In genomic region chr4:120716765-120717164, GRCm38 (mm10) we compare ENCODE assay signal across 8 mouse cellular contexts. TPM values are rescaled to one million over a fixed set of nuclear protein-coding genes. Genes with fewer than 3 reads are reported as not detected.
DNase-seq lines count a peak whose midpoint lies in the region; ATAC-seq and TF ChIP-seq lines count a peak whose summit lies in the region.

No protein-coding gene starts in this region.

- no peak for DNase-seq in lung, postnatal 0 days (ENCODE audit: low spot score)
- no peak for DNase-seq in lung, adult 18-20 months
- no peak for DNase-seq in limb, embryonic 14.5 days (ENCODE audit: low spot score)
- no peak for DNase-seq in right cerebral cortex, adult 18-20 months
- DNase-seq in layer of hippocampus, postnatal 14 days (ENCODE audit: low spot score in 2 of 2) = no peak
- DNase-seq in left cerebral cortex, adult 18-20 months (ENCODE audit: low spot score in 2 of 2) = no peak

- no peak overlapping the region for H3K27ac ChIP-seq in lung, postnatal 0 days (ENCODE audit: low read length)
- H3K27ac ChIP-seq in forebrain, embryonic 15.5 days (replicated peaks) = no peak overlapping the region
- H3K27ac ChIP-seq in limb, embryonic 14.5 days (replicated peaks; ENCODE audit: low read depth, low read length) = no peak overlapping the region
- no peak overlapping the region for H3K27ac ChIP-seq in stomach, embryonic 14.5 days (ENCODE audit: low read length)

- H3K4me2 ChIP-seq in lung, postnatal 0 days (replicated peaks; ENCODE audit: low read depth, low read length) = peak overlapping the region; percentile 61
- peak overlapping the region; percentile 63 for H3K4me2 ChIP-seq in forebrain, embryonic 15.5 days (replicated peaks)
- peak overlapping the region; percentile 67 for H3K4me2 ChIP-seq in limb, embryonic 14.5 days (replicated peaks; ENCODE audit: low read depth, low read length, severe bottlenecking)
- H3K4me2 ChIP-seq in stomach, embryonic 14.5 days (replicated peaks; ENCODE audit: low read depth, low read length) = peak overlapping the region; percentile 61

- H3K9ac ChIP-seq in lung, postnatal 0 days (replicated peaks; ENCODE audit: low read depth) = no peak overlapping the region
- peak overlapping the region; percentile 26; the same call in 1 of the 2 replicates for H3K9ac ChIP-seq in forebrain, embryonic 15.5 days (replicated peaks)
- peak overlapping the region; percentile 50 for H3K9ac ChIP-seq in limb, embryonic 14.5 days (ENCODE audit: low read depth, low read length, severe bottlenecking)
- H3K9ac ChIP-seq in stomach, embryonic 14.5 days (replicated peaks; ENCODE audit: low read depth, low read length) = no peak overlapping the region

- H3K9me3 ChIP-seq in lung, postnatal 0 days (ENCODE audit: low read length) = no peaks in the 10 kb centered on the region
- H3K9me3 ChIP-seq in forebrain, embryonic 15.5 days = no peaks in the 10 kb centered on the region
- H3K9me3 ChIP-seq in limb, embryonic 14.5 days (ENCODE audit: control insufficient read depth, low read length) = no peaks in the 10 kb centered on the region
- no peaks in the 10 kb centered on the region for H3K9me3 ChIP-seq in stomach, embryonic 14.5 days (ENCODE audit: control insufficient read depth, low read depth, low read length)

- no peaks in the 10 kb centered on the region for H3K36me3 ChIP-seq in lung, postnatal 0 days (ENCODE audit: insufficient read depth, low read length)
- no peaks in the 10 kb centered on the region for H3K36me3 ChIP-seq in forebrain, embryonic 15.5 days
- no peaks in the 10 kb centered on the region for H3K36me3 ChIP-seq in limb, embryonic 14.5 days (ENCODE audit: control insufficient read depth, insufficient read depth, low read length)
- H3K36me3 ChIP-seq in stomach, embryonic 14.5 days (ENCODE audit: control insufficient read depth, insufficient read depth, low read length) = no peaks in the 10 kb centered on the region

- no peaks in the 10 kb centered on the region for H3K27me3 ChIP-seq in lung, postnatal 0 days (replicated peaks; ENCODE audit: insufficient read depth, low read length)
- H3K27me3 ChIP-seq in forebrain, embryonic 15.5 days = peaks cover 14% of the 10 kb centered on the region
- H3K27me3 ChIP-seq in limb, embryonic 14.5 days (ENCODE audit: control insufficient read depth, insufficient read depth, low read length) = no peaks in the 10 kb centered on the region
- H3K27me3 ChIP-seq in stomach, embryonic 14.5 days (ENCODE audit: control insufficient read depth, insufficient read depth, low read length) = no peaks in the 10 kb centered on the region

- ATAC-seq in lung, postnatal 0 days = no peak
- ATAC-seq in forebrain, embryonic 15.5 days (replicated peaks) = no peak
- ATAC-seq in limb, embryonic 14.5 days (ENCODE audit: low FRiP score, low read depth) = no peak; the same call in 1 of the 2 replicates
- no peak for ATAC-seq in stomach, embryonic 14.5 days (ENCODE audit: insufficient number of reproducible peaks, insufficient read depth, low FRiP score, low read depth)

- 14% methylated on average over 12 of the region's 12 CpGs for WGBS in lung, postnatal 0 days
- WGBS in forebrain, embryonic 15.5 days = 14% methylated on average over 12 of the region's 12 CpGs
- WGBS in limb, embryonic 14.5 days = 17% methylated on average over 12 of the region's 12 CpGs
- WGBS in stomach, embryonic 14.5 days = 22% methylated on average over 12 of the region's 12 CpGs

- TF ChIP-seq CTCF in lung, postnatal 0 days (IDR thresholded peaks at IDR 0.05) = no peak

- H3K4me1 ChIP-seq in lung, postnatal 0 days (ENCODE audit: insufficient read depth, low read depth, low read length) = peaks cover 10% of the 10 kb centered on the region; the same call in 1 of the 2 replicates
- peaks cover 24% of the 10 kb centered on the region for H3K4me1 ChIP-seq in forebrain, embryonic 15.5 days
- H3K4me1 ChIP-seq in limb, embryonic 14.5 days (ENCODE audit: control insufficient read depth, insufficient read depth, low read length) = peaks cover 7% of the 10 kb centered on the region
- no peaks in the 10 kb centered on the region for H3K4me1 ChIP-seq in stomach, embryonic 14.5 days (ENCODE audit: control insufficient read depth, insufficient read depth, low read length)

- TF ChIP-seq EP300 in lung, postnatal 0 days (IDR thresholded peaks at IDR 0.05) = no peak

- TF ChIP-seq POLR2A in limb, embryonic 14.5 days (IDR thresholded peaks at IDR 0.05; ENCODE audit: borderline replicate concordance, extremely low read depth, insufficient read depth, insufficient read length) = no peak

- peak overlapping the region; percentile 25; the same call in 1 of the 2 replicates for H3K4me3 ChIP-seq in lung, postnatal 0 days (ENCODE audit: low read depth, low read length)
- H3K4me3 ChIP-seq in forebrain, embryonic 15.5 days = peak overlapping the region; percentile 41
- peak overlapping the region; percentile 39 for H3K4me3 ChIP-seq in limb, embryonic 14.5 days (replicated peaks; ENCODE audit: low read length)
- peak overlapping the region; percentile 26 for H3K4me3 ChIP-seq in stomach, embryonic 14.5 days (ENCODE audit: low read depth, low read length)

RNA-seq across cellular contexts. Expression of gene Kcnq4, which starts 31.6 kb away (rescaled TPM):
- polyA plus RNA-seq in lung, postnatal 0 days (2015; fragmentation: Nextera tagmentation; extraction: Ambion mirVana) = 3.1 and 3.9 TPM in 2 replicates
- polyA plus RNA-seq in forebrain, embryonic 15.5 days (2015; fragmentation: Nextera tagmentation; extraction: Ambion mirVana) = 8.8 TPM in 2 replicates
- polyA plus RNA-seq in limb, embryonic 14.5 days (2012; rRNA removed) = 8.5 and 9.9 TPM in 2 replicates
- 4.0 and 4.3 TPM in 2 replicates for polyA plus RNA-seq in limb, embryonic 14.5 days (2014; fragmentation: Nextera tagmentation; extraction: Ambion mirVana)
- polyA plus RNA-seq in stomach, embryonic 14.5 days (2014; fragmentation: Nextera tagmentation; extraction: Ambion mirVana) = 2.1 and 2.5 TPM in 2 replicates
- 1 to 10 TPM; 7.4 TPM for total RNA-seq in layer of hippocampus, postnatal 14 days (2021)
- total RNA-seq in left cerebral cortex, adult 18-20 months (2021) = 1 to 10 TPM; 9.1 TPM

RNA-seq across cellular contexts. Expression of gene Cited4, which starts 50.4 kb away (rescaled TPM):
- 3.9 and 4.2 TPM in 2 replicates for polyA plus RNA-seq in lung, postnatal 0 days (2015; fragmentation: Nextera tagmentation; extraction: Ambion mirVana)
- polyA plus RNA-seq in forebrain, embryonic 15.5 days (2015; fragmentation: Nextera tagmentation; extraction: Ambion mirVana) = 0.41 and 0.64 TPM in 2 replicates
- 2.7 and 3.4 TPM in 2 replicates for polyA plus RNA-seq in limb, embryonic 14.5 days (2012; rRNA removed)
- polyA plus RNA-seq in limb, embryonic 14.5 days (2014; fragmentation: Nextera tagmentation; extraction: Ambion mirVana) = 3.9 and 4.1 TPM in 2 replicates
- polyA plus RNA-seq in stomach, embryonic 14.5 days (2014; fragmentation: Nextera tagmentation; extraction: Ambion mirVana) = 1.4 and 1.9 TPM in 2 replicates
- 1 to 10 TPM; 2.6 to 4.0 TPM for total RNA-seq in layer of hippocampus, postnatal 14 days (2021)
- total RNA-seq in left cerebral cortex, adult 18-20 months (2021) = 10 to 100 TPM; 13.1 to 16.5 TPM

Comparison
In these comparisons a context has a peak if more than half of its experiments do, and no peak if none do; other contexts are left out.
1. H3K9ac ChIP-seq: peak in forebrain, embryonic 15.5 days (single experiment) and limb, embryonic 14.5 days (single experiment); none in lung, postnatal 0 days (single experiment) and stomach, embryonic 14.5 days (single experiment).
2. Peak in every context shown above with its lines, with median percentiles within 50 percentile points of each other: H3K4me2 ChIP-seq and H3K4me3 ChIP-seq.